Mouse (Mus musculus): Measurements from ENCODE around the gene Spata1. TPM values are rescaled to one million over a fixed set of nuclear protein-coding genes. Genes with fewer than 3 reads are reported as not detected.

The Spata1 gene
- polyA plus RNA-seq (2016; fragmentation: Nextera tagmentation; extraction: Ambion mirVana): 7.9 and 8.7 TPM in 2 replicates

GRCm38 (mm10) chr3:146499431-146500002 is at the start of gene Spata1, which contains the start of gene Gng5:
Gene Spata1, minus strand, starts transcription at chr3:146499753.
Gene Gng5, plus strand, starts transcription at chr3:146499807.
- ATAC-seq (ENCODE audit: insufficient number of reproducible peaks, insufficient read depth, low FRiP score, low TSS enrichment, low read depth): peak; percentile 92
- H3K9ac ChIP-seq (replicated peaks): peak within 1 kb of the TSS; percentile 92
- peak within 1 kb of the TSS; percentile 83 for H3K4me3 ChIP-seq (replicated peaks)
- H3K36me3 ChIP-seq: peaks cover 16% of the 10 kb centered on the region
- peaks cover 21% of the 10 kb centered on the region for H3K4me1 ChIP-seq (replicated peaks)
- H3K27me3 ChIP-seq: no peaks in the 10 kb centered on the region
- peak within 1 kb of the TSS; percentile 89 for H3K4me2 ChIP-seq
- no peaks in the 10 kb centered on the region for H3K9me3 ChIP-seq
- peak within 1 kb of the TSS; percentile 95 for H3K27ac ChIP-seq
- WGBS: under 1% methylated on average over 58 of the region's 88 CpGs

- Histone ChIP-seq H3K9ac (replicated peaks) (no peak overlapping the region), H3K9me3 (no peaks in the 10 kb centered on the region), H3K4me2 (no peak overlapping the region), H3K4me1 (replicated peaks) (no peaks in the 10 kb centered on the region), H3K27me3 (no peaks in the 10 kb centered on the region), H3K36me3 (no peaks in the 10 kb centered on the region), H3K27ac (no peak overlapping the region), H3K4me3 (replicated peaks) (no peak overlapping the region)
- ATAC-seq (ENCODE audit: insufficient number of reproducible peaks, insufficient read depth, low FRiP score, low TSS enrichment, low read depth): no peak
- 21% methylated on average over 1 of the region's 1 CpGs for WGBS
Observed at GRCm38 (mm10) chr3:146543632-146544031, 44.1 kb upstream of the Spata1 start.

GRCm38 (mm10) chr3:146540521-146541273 is 41.1 kb upstream of the Spata1 start:
- no peak overlapping the region for H3K4me3 ChIP-seq (replicated peaks)
- no peaks in the 10 kb centered on the region for H3K4me1 ChIP-seq (replicated peaks)
- 83% methylated on average over 4 of the region's 4 CpGs for WGBS
- ATAC-seq (ENCODE audit: insufficient number of reproducible peaks, insufficient read depth, low FRiP score, low TSS enrichment, low read depth): no peak
- H3K27ac ChIP-seq: no peak overlapping the region
- H3K9me3 ChIP-seq: no peaks in the 10 kb centered on the region
- H3K27me3 ChIP-seq: no peaks in the 10 kb centered on the region
- no peak overlapping the region for H3K4me2 ChIP-seq
- H3K36me3 ChIP-seq: no peaks in the 10 kb centered on the region
- no peak overlapping the region for H3K9ac ChIP-seq (replicated peaks)

- Histone ChIP-seq H3K4me2 (no peak overlapping the region), H3K36me3 (no peaks in the 10 kb centered on the region), H3K27me3 (no peaks in the 10 kb centered on the region), H3K4me3 (replicated peaks) (no peak overlapping the region), H3K4me1 (replicated peaks) (no peaks in the 10 kb centered on the region), H3K27ac (no peak overlapping the region), H3K9me3 (no peaks in the 10 kb centered on the region), H3K9ac (replicated peaks) (no peak overlapping the region)
- no peak for ATAC-seq (ENCODE audit: insufficient number of reproducible peaks, insufficient read depth, low FRiP score, low TSS enrichment, low read depth)
- 69% methylated on average over 6 of the region's 6 CpGs for WGBS
Observed at GRCm38 (mm10) chr3:146534986-146535385, 35.4 kb upstream of the Spata1 start.

GRCm38 (mm10) chr3:146528335-146528734 is 28.8 kb upstream of the Spata1 start:
- no peak for ATAC-seq (ENCODE audit: insufficient number of reproducible peaks, insufficient read depth, low FRiP score, low TSS enrichment, low read depth)
- no peak overlapping the region for H3K9ac ChIP-seq (replicated peaks)
- no peaks in the 10 kb centered on the region for H3K27me3 ChIP-seq
- no peaks in the 10 kb centered on the region for H3K9me3 ChIP-seq
- H3K4me3 ChIP-seq (replicated peaks): no peak overlapping the region
- 51% methylated on average over 2 of the region's 2 CpGs for WGBS
- H3K4me2 ChIP-seq: no peak overlapping the region
- H3K4me1 ChIP-seq (replicated peaks): no peaks in the 10 kb centered on the region
- H3K27ac ChIP-seq: no peak overlapping the region
- no peaks in the 10 kb centered on the region for H3K36me3 ChIP-seq

GRCm38 (mm10) chr3:146521652-146522020 is 22.1 kb upstream of the Spata1 start:
- no peaks in the 10 kb centered on the region for H3K9me3 ChIP-seq
- ATAC-seq (ENCODE audit: insufficient number of reproducible peaks, insufficient read depth, low FRiP score, low TSS enrichment, low read depth): no peak
- 0 out of 2 replicates have a peak, but pooled peaks cover 6% of the 10 kb centered on the region for H3K4me1 ChIP-seq (replicated peaks)
- WGBS: 17% methylated on average over 8 of the region's 8 CpGs
- peak overlapping the region; percentile 79 for H3K9ac ChIP-seq (replicated peaks)
- peak overlapping the region; percentile 76 for H3K4me3 ChIP-seq (replicated peaks)
- H3K36me3 ChIP-seq: peaks cover 23% of the 10 kb centered on the region
- peak overlapping the region; percentile 63 for H3K4me2 ChIP-seq
- H3K27me3 ChIP-seq: no peaks in the 10 kb centered on the region
- H3K27ac ChIP-seq: peak overlapping the region; percentile 97

- H3K27me3 ChIP-seq: no peaks in the 10 kb centered on the region
- peak within 1 kb of the TSS; percentile 63 for H3K4me2 ChIP-seq
- peak within 1 kb of the TSS; percentile 97 for H3K27ac ChIP-seq
- peaks cover 23% of the 10 kb centered on the region for H3K36me3 ChIP-seq
- H3K9me3 ChIP-seq: no peaks in the 10 kb centered on the region
- under 1% methylated on average over 75 of the region's 82 CpGs for WGBS
- peak; percentile 92 for ATAC-seq (ENCODE audit: insufficient number of reproducible peaks, insufficient read depth, low FRiP score, low TSS enrichment, low read depth)
- H3K4me3 ChIP-seq (replicated peaks): peak within 1 kb of the TSS; percentile 76
- 0 out of 2 replicates have a peak, but pooled peaks cover 6% of the 10 kb centered on the region for H3K4me1 ChIP-seq (replicated peaks)
- peak within 1 kb of the TSS; percentile 79 for H3K9ac ChIP-seq (replicated peaks)
Observed at GRCm38 (mm10) chr3:146520798-146521651, 21.5 kb upstream of the Spata1 start, which contains the start of gene Rpf1. Gene Rpf1, minus strand, starts transcription at chr3:146521429.

- Histone ChIP-seq H3K9ac (replicated peaks) (peak overlapping the region; percentile 79), H3K27ac (peak overlapping the region; percentile 97), H3K4me1 (replicated peaks) (0 out of 2 replicates have a peak, but pooled peaks cover 6% of the 10 kb centered on the region), H3K4me2 (peak overlapping the region; percentile 63), H3K4me3 (replicated peaks) (peak overlapping the region; percentile 76), H3K9me3 (no peaks in the 10 kb centered on the region), H3K27me3 (no peaks in the 10 kb centered on the region), H3K36me3 (peaks cover 30% of the 10 kb centered on the region)
- WGBS: 53% methylated on average over 5 of the region's 5 CpGs
- no peak for ATAC-seq (ENCODE audit: insufficient number of reproducible peaks, insufficient read depth, low FRiP score, low TSS enrichment, low read depth)
Observed at GRCm38 (mm10) chr3:146520226-146520797, 20.8 kb upstream of the Spata1 start.

GRCm38 (mm10) chr3:146506711-146507110 is 7.2 kb upstream of the Spata1 start:
- 93% methylated on average over 7 of the region's 7 CpGs for WGBS
- Histone ChIP-seq H3K9me3 (no peaks in the 10 kb centered on the region), H3K27ac (no peak overlapping the region), H3K9ac (replicated peaks) (no peak overlapping the region), H3K27me3 (no peaks in the 10 kb centered on the region), H3K36me3 (peaks cover 74% of the 10 kb centered on the region), H3K4me1 (replicated peaks) (peaks cover 11% of the 10 kb centered on the region), H3K4me2 (no peak overlapping the region), H3K4me3 (replicated peaks) (no peak overlapping the region)
- ATAC-seq (ENCODE audit: insufficient number of reproducible peaks, insufficient read depth, low FRiP score, low TSS enrichment, low read depth): no peak

- peaks cover 21% of the 10 kb centered on the region for H3K4me1 ChIP-seq (replicated peaks)
- H3K4me3 ChIP-seq (replicated peaks): peak overlapping the region; percentile 83
- peak overlapping the region; percentile 89 for H3K4me2 ChIP-seq
- no peak for ATAC-seq (ENCODE audit: insufficient number of reproducible peaks, insufficient read depth, low FRiP score, low TSS enrichment, low read depth)
- no peaks in the 10 kb centered on the region for H3K9me3 ChIP-seq
- no peak overlapping the region for H3K27ac ChIP-seq
- H3K9ac ChIP-seq (replicated peaks): peak overlapping the region; percentile 38
- WGBS: 55% methylated on average over 5 of the region's 5 CpGs
- H3K36me3 ChIP-seq: peaks cover 33% of the 10 kb centered on the region
- H3K27me3 ChIP-seq: no peaks in the 10 kb centered on the region
Observed at GRCm38 (mm10) chr3:146501601-146502123, 2.1 kb upstream of the Spata1 start.
